Mouse (Mus musculus): ENCODE results near the gene Osbpl9. TPM values are rescaled to one million over a fixed set of nuclear protein-coding genes. Genes with fewer than 3 reads are reported as not detected.

Gene Osbpl9
- polyA plus RNA-seq, 1 experiment, result 67.8 TPM

DNA sequence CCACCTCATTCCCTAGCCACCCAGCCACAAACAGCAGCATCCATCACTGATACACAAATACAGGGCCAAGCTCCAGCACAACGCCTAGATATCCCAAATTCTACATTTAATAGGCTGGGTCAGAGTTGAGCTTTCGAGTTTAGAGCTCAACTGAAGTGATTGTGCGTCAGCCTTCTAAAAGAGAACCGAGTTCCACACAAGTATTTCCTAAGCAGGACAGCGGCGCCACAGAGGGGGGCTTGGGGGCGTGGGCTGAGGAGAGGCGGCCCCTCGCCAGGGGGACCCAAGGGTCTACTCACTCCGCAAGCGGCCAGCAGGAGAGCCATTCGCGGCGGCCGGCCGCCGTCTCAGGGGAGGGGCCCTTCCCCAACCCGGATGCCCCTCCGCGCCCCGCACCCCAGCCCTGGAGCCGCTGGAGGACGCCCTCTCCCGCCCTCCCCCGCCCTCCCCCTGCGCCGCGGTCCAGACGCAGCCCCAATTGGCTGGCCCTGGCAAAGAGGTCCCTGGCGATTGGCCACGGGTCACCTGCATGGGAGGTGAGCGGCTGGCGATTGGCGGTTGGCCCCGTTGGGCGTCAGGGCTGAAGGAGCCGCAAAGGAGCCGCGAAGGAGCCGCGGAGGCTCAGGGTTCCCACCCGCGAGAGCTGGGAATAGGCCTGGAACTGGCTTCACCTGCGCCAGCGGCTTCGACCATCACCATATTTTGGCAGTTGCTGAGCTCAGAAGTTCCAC is 84.3 kb downstream of the Osbpl9 start:
- TF ChIP-seq CTCF (IDR thresholded peaks at IDR 0.05; ENCODE audit: extremely low read depth, insufficient read depth, insufficient read length, insufficient replicate concordance) (no peak), POLR2A (IDR thresholded peaks at IDR 0.05; ENCODE audit: low read depth, low read length) (peak; percentile 83)

GRCm38 (mm10) chr4:109116938-109117337 is 85.1 kb downstream of the Osbpl9 start:
- 6% methylated on average over 6 of the region's 6 CpGs for WGBS
- peaks cover 17% of the 10 kb centered on the region for H3K4me1 ChIP-seq (ENCODE audit: control insufficient read depth, insufficient read depth, insufficient read length)
- H3K4me3 ChIP-seq (ENCODE audit: extremely low read depth, insufficient read depth, insufficient read length), result peak overlapping the region; percentile 35; the same call in 1 of the 2 replicates
- H3K36me3 ChIP-seq (ENCODE audit: control insufficient read depth, insufficient read depth, low read length), result no peaks in the 10 kb centered on the region
- no peak for DNase-seq (ENCODE audit: low read depth in 1 of 2, low spot score in 2 of 2)
- H3K27ac ChIP-seq (ENCODE audit: insufficient read depth, low read length), result no peak overlapping the region
- TF ChIP-seq POLR2A (IDR thresholded peaks at IDR 0.05; ENCODE audit: low read depth, low read length), result no peak
- no peaks in the 10 kb centered on the region for H3K27me3 ChIP-seq (ENCODE audit: control insufficient read depth, insufficient read depth, low read length)

More for the DNA sequence above, 84.3 kb downstream of the Osbpl9 start:
- WGBS, result under 1% methylated on average over 41 of the region's 46 CpGs
- Histone ChIP-seq H3K4me1 (ENCODE audit: control insufficient read depth, insufficient read depth, insufficient read length) (peaks cover 16% of the 10 kb centered on the region), H3K27ac (ENCODE audit: insufficient read depth, low read length) (peak overlapping the region; percentile 91), H3K36me3 (ENCODE audit: control insufficient read depth, insufficient read depth, low read length) (no peaks in the 10 kb centered on the region), H3K4me3 (ENCODE audit: extremely low read depth, insufficient read depth, insufficient read length) (peak overlapping the region; percentile 74), H3K27me3 (ENCODE audit: control insufficient read depth, insufficient read depth, low read length) (no peaks in the 10 kb centered on the region)
- DNase-seq (ENCODE audit: low read depth in 1 of 2, low spot score in 2 of 2), result peak; percentile 79 to 92

DNA sequence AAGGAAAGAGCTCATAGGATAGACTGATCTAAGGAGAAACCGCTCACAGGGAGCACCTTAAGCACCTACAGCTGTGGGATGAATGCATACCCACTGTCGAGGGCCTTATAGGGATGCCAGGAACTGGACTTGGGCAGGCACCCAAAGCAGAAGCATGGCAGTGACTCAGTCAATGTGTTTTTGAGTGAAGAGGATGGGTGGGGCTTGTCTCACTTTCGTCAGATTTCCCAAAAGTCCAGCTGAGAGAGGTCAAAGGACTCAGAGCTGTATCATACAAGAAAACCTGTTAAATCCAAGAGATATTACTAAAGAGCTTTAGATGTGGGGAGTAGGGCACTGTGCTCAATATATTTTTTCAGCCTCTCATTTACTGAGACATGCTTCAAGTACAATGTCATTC is 85.6 kb downstream of the Osbpl9 start:
- Histone ChIP-seq H3K4me1 (ENCODE audit: control insufficient read depth, insufficient read depth, insufficient read length) (peaks cover 17% of the 10 kb centered on the region), H3K4me3 (ENCODE audit: extremely low read depth, insufficient read depth, insufficient read length) (peak overlapping the region; percentile 4; the same call in 1 of the 2 replicates), H3K27ac (ENCODE audit: insufficient read depth, low read length) (no peak overlapping the region), H3K27me3 (ENCODE audit: control insufficient read depth, insufficient read depth, low read length) (no peaks in the 10 kb centered on the region), H3K36me3 (ENCODE audit: control insufficient read depth, insufficient read depth, low read length) (no peaks in the 10 kb centered on the region)
- DNase-seq (ENCODE audit: low read depth in 1 of 2, low spot score in 2 of 2), result peak in 1 of 2 experiments; percentile 33
- 34% methylated on average over 3 of the region's 3 CpGs for WGBS
- TF ChIP-seq POLR2A (IDR thresholded peaks at IDR 0.05; ENCODE audit: low read depth, low read length), result no peak
- no peak for TF ChIP-seq CTCF (IDR thresholded peaks at IDR 0.05; ENCODE audit: extremely low read depth, insufficient read depth, insufficient read length, insufficient replicate concordance)

DNA sequence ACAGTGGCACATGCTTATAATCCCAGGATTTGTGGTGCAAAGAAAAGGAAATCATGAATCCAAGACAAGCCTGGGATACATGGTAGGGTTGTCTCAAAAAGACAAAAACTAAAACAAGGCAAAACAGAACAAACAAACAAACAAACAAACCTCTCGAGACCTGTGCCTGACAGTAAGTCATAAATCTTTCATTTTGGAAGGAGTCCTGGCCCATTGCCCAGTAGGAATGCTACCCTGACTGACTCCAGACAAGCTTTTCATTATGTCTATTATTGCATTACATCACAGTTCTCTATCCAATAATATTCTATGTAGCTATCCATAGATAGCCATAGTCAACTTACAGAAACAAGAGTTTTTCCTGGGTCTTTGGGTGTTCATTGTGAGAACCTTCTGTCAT is 86.3 kb downstream of the Osbpl9 start:
- Histone ChIP-seq H3K4me1 (ENCODE audit: control insufficient read depth, insufficient read depth, insufficient read length) (peaks cover 10% of the 10 kb centered on the region), H3K4me3 (ENCODE audit: extremely low read depth, insufficient read depth, insufficient read length) (no peak overlapping the region), H3K27me3 (ENCODE audit: control insufficient read depth, insufficient read depth, low read length) (no peaks in the 10 kb centered on the region), H3K27ac (ENCODE audit: insufficient read depth, low read length) (no peak overlapping the region), H3K36me3 (ENCODE audit: control insufficient read depth, insufficient read depth, low read length) (no peaks in the 10 kb centered on the region)
- WGBS, result 80% methylated on average over 1 of the region's 1 CpGs
- DNase-seq (ENCODE audit: low read depth in 1 of 2, low spot score in 2 of 2), result no peak
- TF ChIP-seq CTCF (IDR thresholded peaks at IDR 0.05; ENCODE audit: extremely low read depth, insufficient read depth, insufficient read length, insufficient replicate concordance) (no peak), POLR2A (IDR thresholded peaks at IDR 0.05; ENCODE audit: low read depth, low read length) (no peak)

- 97% methylated on average over 1 of the region's 1 CpGs for WGBS
- H3K27ac ChIP-seq (ENCODE audit: insufficient read depth, low read length), result no peak overlapping the region
- no peak overlapping the region for H3K4me3 ChIP-seq (ENCODE audit: extremely low read depth, insufficient read depth, insufficient read length)
- no peaks in the 10 kb centered on the region for H3K27me3 ChIP-seq (ENCODE audit: control insufficient read depth, insufficient read depth, low read length)
- peaks cover 9% of the 10 kb centered on the region for H3K4me1 ChIP-seq (ENCODE audit: control insufficient read depth, insufficient read depth, insufficient read length)
- TF ChIP-seq CTCF (IDR thresholded peaks at IDR 0.05; ENCODE audit: extremely low read depth, insufficient read depth, insufficient read length, insufficient replicate concordance) (no peak), POLR2A (IDR thresholded peaks at IDR 0.05; ENCODE audit: low read depth, low read length) (no peak)
- no peaks in the 10 kb centered on the region for H3K36me3 ChIP-seq (ENCODE audit: control insufficient read depth, insufficient read depth, low read length)
- DNase-seq (ENCODE audit: low read depth in 1 of 2, low spot score in 2 of 2), result no peak
Measured at GRCm38 (mm10) chr4:109114308-109114707, 87.8 kb downstream of the Osbpl9 start.

GRCm38 (mm10) chr4:109112915-109113505 is 89.1 kb downstream of the Osbpl9 start:
- no peak for DNase-seq (ENCODE audit: low read depth in 1 of 2, low spot score in 2 of 2)

DNA sequence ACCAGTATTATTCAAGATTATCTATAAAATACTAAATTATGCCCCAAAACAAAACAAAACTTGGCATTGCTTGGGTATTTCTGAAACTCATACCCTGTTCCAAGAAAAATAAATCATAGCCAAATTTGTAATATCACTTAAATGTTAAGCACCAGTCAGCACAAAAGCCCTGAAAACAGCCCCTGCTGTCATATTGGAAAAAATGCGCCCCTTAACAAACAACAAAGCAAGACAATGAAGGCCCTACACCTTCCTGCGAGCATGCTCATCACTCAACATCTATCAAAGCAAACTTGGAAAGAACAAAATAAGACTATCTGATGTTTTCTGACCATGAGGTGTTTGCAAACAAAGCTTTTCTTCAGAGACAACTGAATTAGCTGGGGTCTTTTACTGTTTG is 91.1 kb downstream of the Osbpl9 start:
- no peak overlapping the region for H3K4me3 ChIP-seq (ENCODE audit: extremely low read depth, insufficient read depth, insufficient read length)
- H3K36me3 ChIP-seq (ENCODE audit: control insufficient read depth, insufficient read depth, low read length), result no peaks in the 10 kb centered on the region
- DNase-seq (ENCODE audit: low read depth in 1 of 2, low spot score in 2 of 2), result no peak
- H3K27ac ChIP-seq (ENCODE audit: insufficient read depth, low read length), result no peak overlapping the region
- no peak for TF ChIP-seq CTCF (IDR thresholded peaks at IDR 0.05; ENCODE audit: extremely low read depth, insufficient read depth, insufficient read length, insufficient replicate concordance)
- no peak for TF ChIP-seq POLR2A (IDR thresholded peaks at IDR 0.05; ENCODE audit: low read depth, low read length)
- H3K27me3 ChIP-seq (ENCODE audit: control insufficient read depth, insufficient read depth, low read length), result no peaks in the 10 kb centered on the region
- 85% methylated on average over 2 of the region's 2 CpGs for WGBS
- H3K4me1 ChIP-seq (ENCODE audit: control insufficient read depth, insufficient read depth, insufficient read length), result peaks cover 8% of the 10 kb centered on the region

More at GRCm38 (mm10) chr4:109112915-109113505, 89.1 kb downstream of the Osbpl9 start:
- Histone ChIP-seq H3K36me3 (ENCODE audit: control insufficient read depth, insufficient read depth, low read length) (no peaks in the 10 kb centered on the region), H3K27ac (ENCODE audit: insufficient read depth, low read length) (no peak overlapping the region), H3K27me3 (ENCODE audit: control insufficient read depth, insufficient read depth, low read length) (no peaks in the 10 kb centered on the region), H3K4me3 (ENCODE audit: extremely low read depth, insufficient read depth, insufficient read length) (no peak overlapping the region), H3K4me1 (ENCODE audit: control insufficient read depth, insufficient read depth, insufficient read length) (peaks cover 9% of the 10 kb centered on the region)
- 88% methylated on average over 7 of the region's 7 CpGs for WGBS
- no peak for TF ChIP-seq POLR2A (IDR thresholded peaks at IDR 0.05; ENCODE audit: low read depth, low read length)
- TF ChIP-seq CTCF (IDR thresholded peaks at IDR 0.05; ENCODE audit: extremely low read depth, insufficient read depth, insufficient read length, insufficient replicate concordance), result no peak

Data from spleen, adult 2 months (tissue).